Mouse (Mus musculus) adrenal gland, postnatal 10 days (tissue): ENCODE measurements at regions not wholly inside any gene's neighbourhood (a gene's known extent, or its start where the extent isn't known, plus 50 kb on each side); places are given as distances from the start of the nearest gene placed in this dataset.

Source experiments
- DNase-seq: peaks from one replicate; pipeline ENCODE4 v3.0.0; 2021; ENCODE audit warnings: mixed read lengths

DNA sequence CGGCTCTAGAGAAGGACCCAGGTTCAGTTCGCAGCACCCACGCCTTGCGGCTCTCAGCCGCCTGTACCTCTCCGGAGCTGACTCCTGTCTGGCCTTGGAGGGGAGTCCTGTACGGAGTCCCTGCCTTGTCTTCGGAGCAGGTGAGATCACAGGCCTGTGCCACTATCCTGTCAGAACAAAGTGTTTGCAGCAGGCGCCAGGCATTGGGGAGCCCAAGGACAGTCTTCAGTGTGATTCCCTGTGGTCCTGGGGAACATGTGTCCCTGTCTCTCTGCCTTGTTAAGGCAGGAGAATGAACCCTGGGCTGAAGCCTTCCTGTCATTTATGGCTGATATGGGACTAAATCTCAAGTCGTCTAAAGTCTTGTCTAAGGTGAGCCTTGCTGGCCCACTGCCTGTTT lies 176.5 kb downstream of the Vrk1 start:
- DNase-seq = no peak

DNA sequence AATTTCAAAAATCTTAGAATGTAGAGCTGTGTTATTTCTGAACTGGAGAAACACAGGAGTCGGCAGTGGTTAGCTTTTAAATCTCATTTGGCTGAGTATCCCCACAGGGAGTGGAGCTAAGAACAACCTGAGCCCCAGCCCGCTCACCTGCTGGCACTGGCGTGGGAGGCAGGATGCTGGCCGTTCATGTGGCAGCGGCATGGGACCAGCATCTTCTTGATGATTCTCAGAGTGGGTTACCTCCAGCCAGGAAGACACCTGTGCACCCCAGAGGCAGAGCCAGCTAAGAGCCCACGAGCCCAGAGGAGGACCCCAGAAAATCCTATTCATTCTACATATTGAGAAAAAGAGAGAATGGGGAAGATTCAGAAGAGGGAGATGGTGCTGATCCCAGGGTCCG lies 181.7 kb downstream of the Vrk1 start:
- DNase-seq = no peak

DNA sequence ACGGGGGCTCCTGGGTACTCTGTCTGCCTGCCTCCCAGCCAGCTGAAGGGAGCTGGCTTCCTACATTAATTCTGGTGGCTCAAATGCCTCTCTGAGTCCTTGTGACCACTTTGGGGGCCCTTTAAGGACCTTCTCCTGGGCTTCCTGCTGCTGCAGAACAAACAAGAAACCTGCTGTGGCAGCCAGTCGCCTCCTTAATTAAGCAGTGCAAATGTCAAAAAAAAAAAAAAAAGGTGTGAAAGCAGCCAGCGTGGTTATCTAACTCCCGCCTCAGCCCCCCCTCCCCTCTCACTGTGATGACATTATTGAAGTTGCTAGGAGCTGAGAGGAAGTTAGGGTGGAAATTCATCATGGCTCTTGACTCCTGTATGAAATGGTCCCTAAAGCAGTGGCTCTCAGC lies 189.3 kb downstream of the Vrk1 start:
- DNase-seq = no peak

DNA sequence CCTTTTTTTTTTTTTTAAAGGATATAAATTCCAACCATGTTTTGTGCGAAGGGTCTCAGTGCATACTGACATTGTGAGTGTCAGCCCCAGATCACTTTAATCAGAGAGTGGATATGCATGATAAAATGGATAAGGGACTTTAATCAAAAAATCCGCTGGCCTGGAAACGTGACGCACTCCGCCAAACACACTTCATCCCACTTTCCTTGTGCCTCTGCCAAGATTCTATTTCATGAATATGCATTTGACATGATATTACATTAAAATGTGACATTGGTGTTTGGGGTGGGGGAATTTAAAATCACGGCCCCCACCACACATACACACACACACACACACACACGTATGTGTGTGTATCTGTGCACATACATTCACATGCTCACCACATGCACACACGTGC lies 193.5 kb downstream of the Vrk1 start:
- no peak for DNase-seq

DNA sequence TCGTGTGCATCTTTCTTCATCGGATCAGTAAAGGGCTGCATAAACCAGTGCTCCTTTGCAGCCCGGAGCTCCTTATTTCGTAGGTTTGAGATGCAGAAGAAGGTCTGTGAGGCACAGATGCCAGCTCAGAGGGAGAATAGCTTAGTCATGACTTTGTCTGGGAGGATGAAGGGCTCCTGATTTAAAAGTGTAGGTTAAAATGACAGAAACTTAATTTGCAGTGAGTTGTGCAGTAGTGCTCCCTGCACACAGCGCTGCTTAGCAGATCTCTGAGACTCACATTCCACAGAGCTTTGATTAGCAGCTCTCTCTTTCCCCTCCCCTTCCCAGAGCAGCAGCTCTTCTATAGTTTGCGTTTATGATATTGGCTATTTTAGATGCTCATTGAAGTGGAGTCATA lies 200.9 kb downstream of the Vrk1 start:
- no peak for DNase-seq

DNA sequence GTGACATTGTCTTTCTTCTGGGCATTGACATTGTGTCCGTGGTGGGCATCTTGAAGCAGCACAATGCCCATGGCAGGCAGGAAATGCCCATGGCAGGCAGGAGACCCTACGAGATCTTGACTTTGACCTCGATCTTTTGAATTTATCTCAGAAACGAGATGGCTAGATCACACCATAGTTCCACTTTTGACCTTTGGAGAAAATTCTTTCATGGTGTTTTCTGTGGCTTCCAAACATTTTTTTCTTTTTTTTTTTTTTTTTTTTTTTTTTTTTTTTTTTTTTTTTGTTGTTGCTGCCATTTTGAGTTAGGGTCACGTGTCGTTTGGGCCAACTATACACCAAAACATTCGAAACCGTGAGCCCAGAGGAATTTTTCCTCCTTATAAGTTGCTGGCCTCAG lies 201.5 kb downstream of the Vrk1 start:
- no peak for DNase-seq

DNA sequence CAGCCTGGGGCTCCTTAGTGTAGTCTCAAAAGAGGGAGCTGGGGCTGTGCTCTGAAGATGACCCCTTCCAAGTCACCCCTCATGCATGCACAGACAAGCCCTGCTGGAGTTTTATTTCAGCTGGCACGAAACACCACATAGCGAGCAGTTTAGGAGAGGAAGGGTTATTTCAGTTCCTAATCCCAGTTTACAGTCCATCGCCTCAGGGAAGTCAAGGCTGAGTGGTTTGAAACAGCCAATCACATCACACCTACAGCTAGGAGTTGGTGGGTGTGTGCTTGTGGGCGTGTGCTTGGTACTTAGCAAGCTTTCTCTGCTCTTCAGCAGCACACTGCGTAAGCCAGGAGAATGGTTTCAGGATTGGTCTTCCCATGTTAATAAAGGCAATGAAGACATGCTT lies 202.4 kb downstream of the Vrk1 start:
- no peak for DNase-seq

DNA sequence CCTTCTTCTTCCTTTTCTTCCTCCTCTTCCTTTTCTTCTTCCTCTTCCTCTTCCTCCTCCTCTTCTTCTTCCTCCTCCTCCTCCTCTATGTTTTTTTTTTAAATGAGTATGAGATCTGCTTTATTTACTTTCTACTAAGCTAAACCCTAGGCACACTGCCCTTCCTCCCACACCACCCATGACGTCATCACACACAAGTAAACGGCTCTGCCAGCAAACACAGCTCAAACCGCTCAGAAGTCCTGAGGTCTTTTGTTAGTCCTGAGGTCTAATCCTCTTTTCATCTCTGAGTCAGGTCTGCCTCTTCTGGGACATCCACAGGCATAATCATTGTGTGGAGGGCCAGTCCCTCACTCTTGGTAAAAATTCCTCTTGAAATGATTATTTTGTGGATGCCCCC lies 210.0 kb downstream of the Vrk1 start:
- DNase-seq = no peak

DNA sequence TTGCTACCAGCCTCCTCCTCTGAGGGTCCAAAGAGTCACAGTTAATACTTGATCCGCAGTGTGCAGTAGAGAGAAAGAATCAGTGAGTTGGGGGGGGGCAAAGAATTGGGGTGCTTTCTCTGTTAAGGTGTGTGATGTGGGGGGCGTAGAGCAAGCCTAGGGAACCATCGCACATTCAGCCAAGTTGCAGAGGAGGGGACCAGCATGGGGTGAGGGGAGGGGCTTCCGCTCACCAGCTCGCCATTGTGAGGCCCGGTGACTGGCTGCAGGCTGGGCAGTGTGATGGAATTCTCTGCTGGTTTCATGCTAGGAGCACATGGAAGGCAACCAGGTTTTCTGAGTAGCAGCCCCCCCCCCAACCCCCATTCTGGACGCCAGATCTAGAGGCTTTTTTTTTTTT lies 216.2 kb downstream of the Vrk1 start:
- no peak for DNase-seq

DNA sequence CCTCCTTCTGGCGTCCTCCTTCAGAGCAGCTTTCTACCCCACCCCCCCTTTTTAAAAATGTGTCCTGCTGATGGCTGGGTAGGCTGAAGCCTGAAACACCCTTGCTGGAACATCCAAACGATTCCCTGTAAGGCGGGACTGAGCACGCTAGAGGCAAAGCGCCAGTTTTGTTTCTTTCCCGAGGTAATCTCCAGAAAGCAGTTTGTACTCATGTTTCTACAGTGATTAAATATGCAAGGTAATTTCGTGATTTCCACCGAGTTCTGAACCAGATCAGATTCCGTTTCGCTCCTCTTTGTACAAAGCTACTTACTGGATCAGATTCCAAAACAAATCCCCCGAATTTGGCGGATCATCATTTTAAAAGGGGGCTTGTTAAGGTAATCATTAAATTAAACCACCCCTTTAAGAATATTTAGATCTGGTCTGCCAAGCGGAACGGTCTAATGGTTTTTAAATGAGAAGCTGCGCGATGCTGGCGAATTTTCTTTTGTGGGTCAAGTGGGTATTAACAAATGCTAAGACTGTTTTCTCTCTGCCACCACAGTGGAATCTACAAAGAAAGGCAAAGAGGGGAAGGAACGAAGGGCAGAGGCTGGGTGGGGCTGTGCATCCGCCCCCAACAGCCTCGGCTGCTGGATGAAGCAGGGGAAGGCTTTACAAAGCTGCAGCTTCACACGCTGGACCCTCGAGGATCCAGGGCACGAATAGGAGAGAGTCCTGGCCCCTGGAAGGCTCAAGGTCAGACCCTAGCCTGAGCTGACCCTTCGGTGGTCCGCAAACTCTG lies 216.9 kb downstream of the Vrk1 start:
- DNase-seq = no peak

DNA sequence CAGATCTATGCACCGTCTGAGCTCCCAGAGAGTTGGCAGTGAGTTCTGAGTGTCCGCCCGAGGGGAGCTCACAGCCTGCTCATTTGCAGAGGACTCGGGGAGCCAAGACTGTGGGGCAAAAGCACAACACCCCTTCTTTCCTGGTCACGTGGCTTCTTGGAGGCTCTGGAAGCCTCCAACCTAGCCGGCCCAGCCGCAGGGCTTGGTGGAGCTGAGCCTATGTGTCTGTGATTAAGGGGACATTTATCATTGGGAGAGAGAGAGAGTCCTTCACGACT lies 217.5 kb downstream of the Vrk1 start:
- DNase-seq = peak; percentile 14

DNA sequence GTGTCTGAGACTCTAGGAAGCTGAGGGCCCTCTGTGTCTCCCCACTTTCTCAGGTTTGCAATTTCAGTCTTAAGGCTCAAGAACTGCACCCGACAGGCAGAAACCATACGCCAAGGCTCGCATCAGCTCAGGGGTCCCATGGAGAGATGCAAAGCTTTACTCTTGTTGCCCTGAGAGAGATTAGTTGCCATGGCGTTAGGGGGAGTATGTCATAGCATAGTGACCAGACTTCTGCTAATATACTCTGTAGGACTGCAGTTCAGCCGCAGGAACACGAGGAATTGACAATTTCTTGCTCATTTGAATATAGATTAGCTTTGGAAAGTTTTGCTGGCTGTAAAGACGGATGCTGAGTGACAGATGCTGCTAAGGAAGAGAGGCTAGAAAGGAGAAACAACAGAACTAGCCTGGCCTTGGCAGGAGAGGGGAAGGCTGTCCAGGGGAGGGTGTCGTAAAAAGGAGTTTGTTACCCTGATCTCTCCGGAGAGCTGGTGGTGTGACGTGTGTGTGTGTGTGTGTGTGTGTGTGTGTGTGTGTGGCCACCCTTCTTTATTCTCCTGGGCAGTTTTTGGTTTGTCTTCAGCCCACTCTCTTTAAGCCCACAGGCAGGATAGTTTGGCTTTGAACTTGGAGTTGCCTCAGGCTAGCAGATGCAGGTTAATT lies 235.3 kb downstream of the Vrk1 start:
- DNase-seq = no peak

DNA sequence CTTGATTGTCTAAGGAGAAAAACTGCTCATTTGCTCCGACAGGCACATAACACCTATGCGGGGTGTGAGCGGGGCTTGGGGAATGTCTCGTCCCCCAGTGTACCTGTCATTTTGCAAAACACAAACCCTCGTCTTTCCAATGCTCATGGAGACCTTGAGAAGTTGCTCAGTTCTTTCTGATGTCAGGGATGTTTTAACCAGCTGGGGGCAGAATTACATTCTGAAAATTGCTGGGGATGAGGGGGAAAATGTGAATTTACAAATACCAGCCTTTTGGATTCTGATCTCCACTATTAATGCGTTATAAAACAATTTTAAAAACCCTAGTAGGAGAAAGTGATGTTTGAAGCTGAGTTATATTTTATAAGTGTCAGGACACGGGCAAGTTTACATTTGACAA lies 263.6 kb downstream of the Vrk1 start:
- no peak for DNase-seq

DNA sequence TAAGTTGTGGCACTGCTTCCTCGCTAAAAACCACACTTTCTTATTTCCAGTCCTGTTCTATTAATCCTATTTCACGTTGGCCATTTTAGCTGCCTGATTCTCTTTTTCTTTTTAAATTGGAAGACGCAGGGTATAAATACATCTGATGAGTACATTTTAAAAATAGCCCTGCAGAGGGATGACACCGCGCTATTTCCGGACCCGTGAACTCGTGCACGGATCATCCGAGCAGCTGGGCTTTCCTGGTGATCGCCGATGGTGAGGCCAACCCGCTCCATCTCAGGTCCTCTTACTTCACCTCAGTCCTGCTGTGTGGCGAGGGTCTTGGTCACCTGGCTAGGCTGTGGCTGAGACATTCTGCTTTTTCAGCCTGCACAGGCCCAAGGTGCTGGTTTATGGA lies 267.9 kb downstream of the Vrk1 start:
- no peak for DNase-seq

DNA sequence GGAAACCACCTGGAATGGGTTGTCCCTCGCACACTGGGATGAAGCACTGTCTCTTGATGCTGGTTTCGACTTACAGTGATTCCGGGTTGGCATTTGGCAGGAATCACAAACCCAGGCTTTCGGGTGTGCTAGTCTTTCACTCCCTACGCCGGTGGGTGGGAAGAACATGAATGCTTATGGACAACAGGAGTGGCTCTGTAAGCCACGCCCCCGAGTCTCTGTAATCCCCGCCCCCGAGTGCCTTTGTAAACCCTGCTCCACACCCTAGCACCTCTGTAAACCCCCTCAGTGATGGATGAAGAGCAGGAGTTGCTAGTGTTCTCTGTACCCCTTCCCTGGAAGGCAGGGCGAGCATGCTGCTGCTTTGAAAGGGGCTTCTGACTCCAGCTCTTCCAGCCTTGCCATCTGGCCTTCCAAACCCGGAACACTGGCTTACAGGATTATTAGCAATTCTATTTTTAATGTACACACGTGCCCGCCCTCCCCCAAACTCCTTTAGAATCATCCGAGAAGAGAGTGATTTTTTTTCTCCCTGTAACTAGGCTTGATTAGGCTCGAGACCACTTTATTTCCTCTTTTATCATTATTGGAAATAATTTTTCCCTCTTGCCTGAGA lies 272.6 kb downstream of the Vrk1 start:
- DNase-seq = no peak

DNA sequence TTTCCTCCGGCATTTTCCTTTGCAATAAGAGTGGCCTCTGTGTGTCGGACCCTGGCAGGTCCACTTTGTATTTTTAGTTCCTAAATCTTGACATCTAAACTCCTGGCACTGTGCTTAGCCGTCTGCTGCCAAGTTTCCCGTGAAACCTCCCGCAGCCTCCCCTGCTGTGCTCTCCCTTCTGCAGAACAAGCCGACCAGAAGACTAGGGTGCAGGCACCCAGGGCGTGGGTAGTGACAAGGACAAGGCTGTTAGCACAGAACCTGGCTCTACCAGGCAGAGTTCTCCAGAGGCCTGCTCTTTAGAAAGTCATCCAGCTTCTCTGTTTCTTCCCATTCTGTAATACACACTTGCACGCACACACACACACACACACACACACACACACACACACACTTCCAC lies 274.8 kb downstream of the Vrk1 start:
- no peak for DNase-seq

DNA sequence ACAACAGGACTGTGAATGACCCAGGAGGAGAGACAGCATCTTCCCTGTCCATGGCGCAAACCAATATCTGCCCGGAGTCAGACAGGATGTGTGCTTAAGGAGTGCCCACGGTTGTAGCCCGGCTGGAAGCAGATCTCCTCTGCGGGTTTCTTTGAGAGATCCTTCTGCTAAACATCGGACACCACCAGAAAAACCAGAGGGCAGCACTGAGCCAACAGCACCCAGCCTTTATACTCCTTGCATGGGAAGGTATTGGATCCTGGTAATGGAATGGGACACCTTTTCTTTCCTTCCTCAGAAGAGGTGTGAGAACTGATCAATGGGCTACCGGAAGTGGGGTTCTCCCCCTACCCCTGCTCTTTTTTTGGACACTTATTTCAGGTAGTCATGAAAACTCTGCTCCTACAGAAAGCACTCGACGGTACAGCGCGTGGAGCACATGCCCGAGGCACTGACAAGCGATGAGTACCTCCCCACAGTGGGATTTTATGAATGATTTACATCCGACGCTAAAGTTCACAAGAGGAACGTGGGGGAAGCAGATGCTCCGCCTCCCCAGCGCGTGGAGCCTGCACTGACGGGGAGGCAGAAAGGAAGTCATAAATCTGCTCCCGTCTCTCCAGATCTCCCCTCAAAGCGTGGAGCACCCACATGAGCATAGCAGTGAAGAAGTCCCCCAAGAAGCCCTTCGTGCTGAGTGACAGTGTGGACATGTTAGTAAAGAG lies 278.9 kb downstream of the Vrk1 start:
- no peak for DNase-seq

DNA sequence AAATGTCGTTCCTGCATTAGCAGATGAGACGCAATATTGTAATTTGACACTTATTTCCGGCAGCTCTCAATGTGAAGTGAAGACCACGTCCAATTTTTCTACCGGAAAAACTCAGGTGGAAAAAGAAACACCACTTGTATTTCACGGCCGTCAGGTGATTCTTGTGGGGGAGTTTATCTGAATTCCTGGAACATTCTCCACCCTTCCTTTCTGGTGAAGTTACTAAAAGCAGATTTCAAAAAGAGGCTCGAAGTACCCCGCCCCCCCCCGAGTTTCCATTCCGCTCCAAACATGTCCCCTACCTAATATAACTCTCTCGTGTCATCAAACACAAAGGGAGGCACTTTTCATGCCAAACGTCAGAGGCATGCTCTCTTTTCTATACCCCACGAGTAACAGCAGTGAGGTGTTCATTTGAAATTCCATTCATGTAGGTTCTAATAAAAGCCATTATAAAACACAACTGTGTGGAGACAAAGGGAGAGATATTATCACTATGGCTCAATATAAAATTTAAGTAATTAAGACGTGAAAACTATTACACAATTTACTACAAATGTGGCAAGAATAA lies 281.5 kb downstream of the Vrk1 start:
- no peak for DNase-seq

DNA sequence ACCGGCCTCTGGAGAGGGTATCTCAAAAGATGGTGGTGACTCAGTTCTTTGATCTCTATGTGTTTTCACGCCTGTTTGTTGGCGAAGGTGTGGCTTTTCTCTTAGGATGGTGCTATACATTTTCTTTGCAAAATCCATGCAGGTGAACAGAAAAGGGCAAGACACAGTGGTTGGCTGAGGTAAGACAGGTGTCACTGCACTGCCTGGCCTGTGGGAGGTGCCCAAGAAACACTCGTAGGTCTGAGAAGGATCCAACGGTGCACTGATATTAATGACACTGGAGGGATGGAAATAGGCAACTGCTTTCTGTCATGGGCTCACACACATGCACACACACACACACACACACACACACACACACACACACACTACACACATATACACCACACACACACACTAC lies 283.1 kb downstream of the Vrk1 start:
- DNase-seq = no peak

DNA sequence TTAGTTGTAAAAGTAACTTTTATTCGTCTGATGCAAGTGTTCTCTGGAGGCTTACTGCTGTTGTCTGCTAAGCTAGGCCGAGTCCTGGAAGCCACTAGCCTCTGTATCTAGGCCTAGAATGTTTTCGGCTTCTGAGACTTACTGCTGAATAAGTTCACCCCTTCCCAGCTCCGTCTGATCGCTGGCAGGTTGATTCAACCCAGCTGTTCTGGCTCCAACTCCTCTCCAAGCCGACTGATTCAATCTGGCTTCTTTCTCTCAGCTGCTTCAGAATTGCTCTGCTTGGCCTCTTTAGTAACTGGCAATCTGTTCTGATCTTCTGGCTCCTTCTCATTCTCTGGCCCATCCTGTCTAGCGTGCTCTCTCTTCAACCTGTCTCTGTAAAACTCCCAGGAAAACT lies 285.6 kb downstream of the Vrk1 start:
- no peak for DNase-seq

DNA sequence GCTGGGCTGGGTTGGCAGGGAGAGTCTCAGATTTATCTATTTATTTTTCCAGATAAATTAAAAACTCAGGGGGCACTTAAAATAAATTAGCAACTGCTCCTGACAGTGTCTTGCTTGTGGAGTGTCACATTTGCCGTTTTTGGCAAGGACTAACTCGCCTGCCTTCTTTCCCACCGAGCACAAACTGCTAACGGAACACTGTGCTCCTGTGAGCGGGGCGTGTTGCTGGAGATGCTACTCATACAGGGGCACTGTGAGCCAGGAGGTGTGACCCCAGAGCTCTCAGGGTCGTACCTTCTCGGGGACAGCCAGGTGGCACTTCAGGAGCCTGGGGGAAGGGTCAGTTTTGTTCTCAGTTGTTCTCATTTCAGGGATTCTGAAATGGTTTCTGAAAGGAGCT lies 292.6 kb downstream of the Vrk1 start:
- no peak for DNase-seq

DNA sequence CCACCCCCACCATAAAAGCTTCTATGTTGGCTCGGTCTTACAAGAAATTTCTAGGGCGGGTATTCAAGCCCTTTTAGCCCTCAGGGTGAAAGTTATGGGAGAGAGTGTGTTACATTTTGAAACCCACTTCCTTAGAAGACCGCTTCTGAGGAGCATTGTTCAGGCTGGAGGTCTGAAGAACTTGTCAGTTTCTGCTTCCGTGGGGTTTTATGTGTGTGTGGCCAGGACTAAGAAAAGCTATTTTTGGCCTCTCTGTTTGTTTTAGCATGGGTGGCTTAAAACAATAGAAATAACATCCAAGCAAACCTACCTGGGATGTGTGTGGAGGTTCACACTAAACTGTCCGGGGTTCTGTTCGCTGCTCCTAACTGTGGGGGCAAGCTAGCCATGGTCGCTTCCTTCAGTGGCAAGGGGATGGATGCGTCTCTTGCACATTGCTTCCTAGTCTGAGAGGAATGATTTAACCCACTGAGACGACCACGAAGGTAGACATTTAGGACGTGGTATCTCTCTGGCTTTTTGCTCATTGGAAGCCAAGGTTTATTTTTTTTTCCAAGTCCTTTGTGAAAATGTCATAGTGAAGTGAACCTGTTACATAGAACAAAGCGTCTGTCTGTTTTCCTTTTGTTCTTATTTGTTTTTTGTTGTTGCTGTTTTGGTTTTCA lies 298.4 kb downstream of the Vrk1 start:
- DNase-seq = no peak
